Mouse (Mus musculus): ENCODE measurements at regions not wholly inside any gene's neighbourhood (a gene's known extent, or its start where the extent isn't known, plus 50 kb on each side); places are given as distances from the start of the nearest gene placed in this dataset.

GRCm38 (mm10) chr2:75775217-75775616, 56.8 kb upstream of the Agps start:
- TF ChIP-seq POLR2A (IDR thresholded peaks at IDR 0.05; ENCODE audit: low read depth, low read length) (no peak), CTCF (IDR thresholded peaks at IDR 0.05; ENCODE audit: borderline replicate concordance, insufficient read depth, low read length) (no peak)

Measured in embryonic fibroblast, embryonic 13.5 days (primary cell).